Mouse (Mus musculus) spleen, adult 2 months (tissue): ENCODE results near the gene Nrf1.

ENCODE experiments used
- CTCF ChIP-seq: fragments of 200-500 bp; IDR thresholded peaks from 2 replicates; pipeline ENCODE4 v1.5.1; 2011; ENCODE audit warnings: mild to moderate bottlenecking, inconsistent platforms; ENCODE audit not compliant: insufficient read depth, insufficient read length, insufficient replicate concordance; ENCODE audit errors: extremely low read depth
- POLR2A ChIP-seq: fragments of 200-500 bp; IDR thresholded peaks from 2 replicates; pipeline ENCODE4 v1.6.1; 2011; ENCODE audit warnings: low read depth, low read length, inconsistent platforms

DNA sequence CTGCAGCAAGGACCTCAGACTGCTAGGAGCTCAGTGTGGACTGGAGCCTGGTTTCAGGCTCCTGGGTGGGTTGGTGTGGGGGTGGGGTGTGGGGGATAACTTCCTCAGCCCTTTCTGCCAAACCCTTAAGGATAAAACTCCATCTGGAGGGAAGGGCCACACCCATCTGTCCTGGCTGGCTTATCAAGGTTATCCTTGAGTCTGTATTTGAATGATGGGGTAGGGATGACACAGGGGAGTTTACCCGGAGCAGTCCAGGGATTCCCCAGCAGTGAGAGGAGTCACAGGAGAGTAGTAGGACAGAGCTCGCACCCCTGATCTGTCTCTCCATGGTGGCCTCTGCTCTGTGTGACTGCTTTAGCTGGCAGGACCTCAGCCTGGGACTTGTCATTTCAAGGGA, 132.5 kb downstream of the Nrf1 start:
- TF ChIP-seq CTCF (no peak), POLR2A (no peak)
